Mouse (Mus musculus) right cerebral cortex, postnatal 10 days (tissue): ENCODE measurements around the gene Med6.

Experiments
- DNase-seq, 2 experiments: peaks; one replicate each; pipeline ENCODE4 v3.0.0; 2021; ENCODE audit warnings: low spot score in 2 of 2

Gene Med6

DNA sequence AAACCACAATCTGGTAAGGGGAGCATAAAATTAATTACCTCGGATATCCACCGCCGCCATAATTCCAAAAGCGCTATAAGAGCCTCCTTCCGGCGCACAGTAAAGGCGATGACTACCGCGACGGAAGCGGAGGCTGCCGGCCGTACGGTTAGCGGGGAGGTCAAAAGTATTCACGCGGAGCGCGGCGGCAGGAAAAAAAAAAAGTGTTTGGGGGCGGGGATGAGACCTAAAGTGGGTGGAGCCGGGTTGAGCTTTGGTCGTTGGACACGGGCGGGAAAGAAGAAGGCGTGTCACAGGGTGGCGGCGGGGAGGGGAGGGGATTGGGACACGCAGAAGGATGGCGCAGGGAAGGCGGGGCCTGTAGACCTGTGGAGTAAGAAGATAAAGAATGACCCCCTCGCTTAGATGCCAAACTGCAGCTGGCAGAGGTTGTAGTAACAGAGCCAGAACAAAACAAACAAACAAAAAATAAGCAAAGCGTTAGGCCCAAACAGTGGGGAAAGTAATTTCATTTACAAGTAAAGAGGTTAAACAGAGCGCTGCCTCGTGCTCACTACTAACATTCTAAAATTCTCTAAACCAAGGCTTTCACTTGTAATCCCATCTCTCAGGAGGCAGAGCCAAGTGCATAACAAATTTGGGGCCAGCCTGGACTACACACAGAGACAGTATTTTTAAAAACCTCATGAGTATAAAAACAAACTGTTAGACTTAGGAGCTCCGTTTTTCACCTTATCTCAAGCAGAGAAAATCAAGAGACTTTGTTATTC is at the start of gene Med6:
TSS of gene Med6 (minus strand) at position 107 of the 770 bp plus-strand sequence.
- peak; percentile 95 to 96 for DNase-seq

DNA sequence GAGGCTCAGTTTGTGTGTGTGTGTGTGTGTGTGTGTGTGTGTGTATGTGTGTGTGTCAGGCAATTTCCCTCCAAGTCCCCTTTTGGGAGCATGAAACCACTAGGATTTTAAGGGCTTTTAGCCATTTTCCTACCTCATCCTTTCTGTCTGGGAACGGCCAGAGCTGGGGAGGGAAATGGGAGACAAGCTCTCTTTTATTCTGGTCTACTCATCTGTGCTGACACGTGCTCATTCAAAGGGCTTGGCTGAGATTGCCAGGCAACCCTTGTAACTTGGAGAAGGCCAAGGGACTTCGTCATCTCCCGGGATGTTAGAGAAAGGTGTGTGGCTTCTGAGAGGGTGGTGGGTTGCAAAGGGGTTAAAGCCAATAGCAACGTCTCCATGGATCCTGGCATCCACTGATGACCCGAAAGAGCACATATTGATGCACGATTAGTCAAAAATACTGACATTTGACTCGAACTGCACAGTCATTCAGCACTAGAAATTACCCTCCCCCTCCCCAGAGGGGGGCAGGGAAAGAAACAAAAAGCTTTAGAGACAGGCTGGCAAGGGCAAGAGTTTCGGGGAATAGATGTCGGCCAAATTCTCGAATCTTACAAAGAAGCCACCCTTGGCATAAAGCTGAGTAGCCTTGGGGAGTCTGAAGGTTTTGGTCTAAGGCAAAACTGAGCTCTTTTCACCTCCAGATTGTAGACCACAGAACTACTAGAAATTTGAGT is 47.7 kb upstream of the Med6 start:
- DNase-seq, result peak; percentile 42 to 48

DNA sequence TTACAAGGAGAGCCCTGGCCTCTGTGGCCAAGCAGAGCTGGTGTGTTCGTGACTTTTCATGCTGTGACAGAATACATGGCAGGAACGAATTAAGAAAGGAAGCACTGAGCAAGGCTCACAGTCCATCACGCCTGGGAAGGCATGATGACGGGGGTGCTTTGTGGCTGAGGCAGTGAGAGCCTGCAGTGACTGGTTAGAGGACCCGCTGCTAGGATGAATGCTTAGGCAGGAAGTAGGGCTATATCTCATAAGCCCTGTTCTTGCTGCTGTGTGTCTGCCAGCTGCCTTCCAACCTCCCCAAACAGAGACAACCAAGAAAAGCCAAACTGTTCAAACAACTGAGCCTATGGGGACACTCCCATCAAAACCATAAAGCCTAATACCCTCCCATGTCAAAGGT is 45.8 kb upstream of the Med6 start:
- DNase-seq, result no peak

DNA sequence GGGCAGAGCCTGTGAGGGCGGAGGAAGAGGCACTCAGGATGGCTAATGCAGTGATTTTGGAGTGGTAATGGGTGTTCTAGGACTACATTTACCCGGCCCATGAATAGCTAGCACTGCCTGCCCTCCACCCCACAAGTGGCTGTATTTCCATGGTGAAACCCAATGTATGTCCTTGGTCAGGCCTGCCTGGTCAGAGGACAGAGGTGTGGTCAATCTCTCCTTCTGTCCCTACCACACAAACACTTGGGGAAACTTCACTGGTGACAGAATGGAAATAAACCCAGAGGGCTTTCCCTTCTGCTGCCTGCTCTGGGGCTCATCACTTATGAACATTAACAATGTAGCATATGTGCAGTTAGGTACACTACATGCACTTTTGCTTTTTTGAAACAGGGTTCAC is 38.4 kb upstream of the Med6 start:
- DNase-seq, result no peak

DNA sequence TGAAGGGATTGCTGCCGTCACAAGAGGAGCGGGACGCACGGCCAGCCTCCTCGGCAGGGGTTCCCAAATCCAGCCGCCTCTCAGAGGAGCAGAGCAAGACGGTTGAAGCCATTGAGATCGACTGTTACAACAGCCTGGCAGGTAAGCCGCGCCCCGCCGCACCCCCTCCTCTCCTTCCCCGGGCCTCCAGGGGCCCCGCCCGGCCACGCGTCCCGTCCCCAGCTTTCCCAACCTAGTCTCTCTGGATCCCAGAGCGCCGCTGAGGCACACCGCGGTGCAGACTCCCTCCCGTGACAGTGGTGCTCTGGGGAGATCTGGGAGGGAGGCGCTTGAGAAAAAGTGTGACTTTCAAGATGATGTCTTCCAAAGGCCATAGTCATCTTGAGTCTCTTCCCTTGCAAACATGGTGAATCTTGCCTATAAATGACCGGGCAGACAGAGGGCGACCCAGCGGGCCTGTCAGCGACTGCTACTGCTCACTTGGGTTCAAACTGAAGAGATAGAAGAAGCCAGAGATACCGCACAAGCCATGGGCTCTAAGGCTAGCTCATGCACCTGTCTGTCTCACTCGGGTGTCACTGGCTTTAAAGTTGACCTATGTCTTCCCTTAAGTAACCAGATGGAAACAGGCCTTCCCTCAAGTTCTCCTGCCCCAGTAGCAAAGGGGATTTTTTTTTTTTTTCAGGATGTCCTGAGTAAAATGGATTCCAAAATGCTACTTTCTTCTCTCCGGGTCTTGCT is 37.0 kb upstream of the Med6 start:
- peak; percentile 57 to 62 for DNase-seq

DNA sequence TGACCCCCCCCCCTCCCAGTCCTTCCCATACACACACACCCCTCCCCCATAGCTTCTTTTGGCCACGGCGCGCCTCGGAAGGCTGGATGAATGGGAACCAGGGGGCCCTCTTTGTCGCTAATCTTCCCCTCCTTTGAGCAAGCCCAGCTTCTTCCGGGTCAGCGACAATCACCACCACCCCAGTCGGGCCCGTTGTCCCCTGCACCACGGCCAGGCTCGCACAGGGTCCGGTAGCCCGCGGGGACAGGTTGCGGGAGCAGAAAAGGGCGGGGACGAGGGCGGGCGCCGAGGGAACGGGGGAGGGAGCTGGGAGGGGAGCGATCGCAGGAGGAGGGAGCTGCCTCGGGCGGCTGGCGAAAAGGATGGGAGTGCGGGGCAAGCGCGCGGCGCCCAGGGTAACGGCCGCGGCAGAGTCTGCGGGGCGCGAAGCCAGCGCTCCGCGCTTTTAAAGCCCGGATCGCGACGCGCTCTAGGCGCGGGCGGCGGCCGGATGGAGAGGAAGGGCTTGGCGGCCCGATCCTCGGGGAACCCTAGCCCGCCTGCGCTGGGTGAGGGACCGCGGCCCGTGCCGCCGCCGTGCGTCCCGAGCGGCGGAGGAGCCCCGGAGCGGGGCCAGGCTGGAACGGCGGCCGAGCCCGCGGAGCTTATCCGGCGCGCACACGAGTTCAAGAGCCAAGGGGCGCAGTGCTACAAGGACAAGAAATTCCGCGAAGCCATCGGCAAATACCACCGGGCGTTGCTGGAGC is 36.3 kb upstream of the Med6 start, which contains the start of gene Ttc9:
TSS of gene Ttc9 (plus strand) at position 335 of the 746 bp plus-strand sequence.
- DNase-seq, result peak; percentile 73 to 76

DNA sequence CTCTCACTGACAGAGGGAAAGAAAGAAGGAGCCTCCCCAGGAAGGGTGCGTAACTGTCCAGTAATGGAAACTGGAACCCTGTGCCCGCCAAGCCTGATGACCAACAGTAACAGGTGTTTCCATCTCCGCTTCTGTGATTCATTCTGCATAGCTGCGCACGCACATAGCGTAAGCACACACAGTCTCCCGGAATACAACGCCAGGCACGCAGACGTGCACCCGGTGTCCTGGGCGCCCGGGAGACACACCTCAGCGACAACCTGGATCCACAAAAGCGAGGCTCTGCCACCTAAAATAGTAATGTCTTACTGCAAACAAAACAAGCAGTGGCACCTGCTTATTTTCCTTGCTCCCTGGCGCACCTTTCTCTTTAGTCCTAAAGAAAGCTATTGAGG is 35.7 kb upstream of the Med6 start:
- peak; percentile 78 to 85 for DNase-seq

DNA sequence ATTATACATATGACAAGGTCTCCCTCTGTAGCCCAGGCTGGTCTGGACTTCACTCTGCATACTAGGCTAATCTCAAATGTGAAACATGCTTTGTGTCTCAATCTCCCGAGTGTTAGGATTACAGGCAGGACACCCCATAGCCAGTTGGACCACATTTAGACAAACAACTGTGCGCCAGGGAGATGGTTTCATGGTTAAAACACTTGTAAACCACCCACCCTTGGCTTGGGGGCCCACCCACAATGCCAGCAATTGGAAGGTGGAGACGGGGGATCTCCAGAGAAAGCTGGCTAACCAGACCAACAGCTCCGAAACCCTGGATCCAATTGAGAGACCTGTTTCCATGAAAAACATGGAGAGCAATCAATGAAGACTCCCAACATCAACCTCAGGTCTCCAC is 33.3 kb upstream of the Med6 start:
- peak in 1 of 2 experiments; percentile 8 for DNase-seq

DNA sequence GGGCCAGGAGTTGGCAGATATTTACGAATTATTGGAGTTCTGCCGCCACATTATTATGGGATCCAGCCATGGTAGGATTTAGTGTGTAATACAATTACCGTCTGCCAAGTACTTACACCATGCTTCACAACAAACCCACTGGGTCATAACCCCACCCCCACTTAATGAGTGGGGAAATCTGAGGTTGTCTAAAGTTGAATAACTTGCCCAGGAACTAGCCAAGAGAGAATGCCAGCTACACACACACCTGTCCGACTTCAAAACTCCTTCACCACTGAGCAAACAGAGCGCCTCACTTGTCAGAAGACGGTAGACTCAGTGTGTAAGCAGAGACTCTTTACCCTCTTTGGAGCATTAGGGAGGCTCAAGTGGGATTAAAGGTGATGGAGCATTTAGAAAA is 32.6 kb upstream of the Med6 start:
- no peak for DNase-seq

DNA sequence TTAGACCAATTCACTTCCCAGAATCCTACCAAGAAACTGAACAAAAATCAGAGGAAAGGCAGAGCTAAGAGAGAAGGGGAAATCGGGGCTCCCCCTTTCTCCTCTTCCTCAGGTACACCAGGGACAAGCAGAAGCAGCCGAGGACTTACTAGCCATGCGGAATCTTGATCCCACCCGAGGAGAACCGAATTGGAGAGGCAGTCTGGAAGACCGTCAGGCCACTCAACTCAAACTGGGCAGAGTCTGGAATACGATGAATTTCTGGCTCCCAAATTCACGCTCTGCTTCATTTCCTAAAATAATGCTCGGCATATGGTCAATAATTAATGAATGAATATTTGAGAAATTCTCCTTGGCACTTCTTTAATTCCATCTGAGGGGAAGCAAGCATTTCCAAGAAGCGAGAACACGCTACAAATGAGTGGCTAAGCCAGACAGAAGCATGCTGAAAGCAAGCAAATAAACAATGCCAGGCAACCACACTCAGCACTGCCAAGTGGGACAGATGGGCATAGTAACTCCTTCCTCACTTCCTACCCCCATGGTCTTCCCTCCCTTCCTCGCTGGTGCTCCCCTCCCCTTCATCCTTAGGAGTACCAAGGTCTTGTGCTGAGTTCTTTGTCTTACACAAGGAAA is 31.5 kb upstream of the Med6 start:
- DNase-seq, result peak; percentile 53 to 58

DNA sequence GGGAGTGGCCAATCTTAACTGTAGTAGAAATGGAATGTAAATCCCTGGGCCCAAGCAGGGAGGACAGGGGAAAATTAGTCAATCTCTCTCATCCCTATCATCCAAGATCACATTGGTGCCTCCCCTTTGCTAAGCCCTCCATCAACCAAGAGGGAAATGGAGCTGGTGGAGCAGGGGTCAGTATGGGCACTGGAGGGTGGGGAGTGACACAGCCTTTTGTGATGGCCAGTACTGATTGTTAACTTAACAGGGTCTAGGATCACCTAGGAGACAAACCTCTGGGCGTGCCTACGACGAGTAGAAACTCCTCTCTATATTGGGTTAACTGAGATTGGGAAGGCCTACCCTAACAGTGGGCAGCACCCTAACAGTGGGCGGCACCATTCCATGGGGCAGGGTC is 28.6 kb upstream of the Med6 start:
- no peak for DNase-seq

DNA sequence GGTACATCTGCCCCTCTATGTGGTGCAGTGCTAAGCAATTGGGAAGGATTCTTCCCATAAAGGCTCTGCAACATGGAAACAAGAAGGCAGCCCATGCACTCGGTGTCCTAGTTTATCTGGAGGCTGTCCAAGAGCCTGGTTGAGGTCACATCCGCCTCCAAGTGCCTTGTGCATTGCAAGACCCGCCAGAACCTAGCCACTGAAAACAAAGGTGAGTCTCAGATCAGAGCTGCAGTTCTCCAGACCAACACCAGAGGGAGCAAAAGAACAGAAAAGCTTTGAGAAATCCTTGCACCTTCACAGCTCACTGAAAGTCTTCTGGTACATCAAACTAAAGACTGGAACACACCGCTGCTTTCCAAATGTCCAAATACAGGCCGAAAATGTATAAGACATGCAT is 24.5 kb upstream of the Med6 start:
- DNase-seq, result peak; percentile 78 to 84

DNA sequence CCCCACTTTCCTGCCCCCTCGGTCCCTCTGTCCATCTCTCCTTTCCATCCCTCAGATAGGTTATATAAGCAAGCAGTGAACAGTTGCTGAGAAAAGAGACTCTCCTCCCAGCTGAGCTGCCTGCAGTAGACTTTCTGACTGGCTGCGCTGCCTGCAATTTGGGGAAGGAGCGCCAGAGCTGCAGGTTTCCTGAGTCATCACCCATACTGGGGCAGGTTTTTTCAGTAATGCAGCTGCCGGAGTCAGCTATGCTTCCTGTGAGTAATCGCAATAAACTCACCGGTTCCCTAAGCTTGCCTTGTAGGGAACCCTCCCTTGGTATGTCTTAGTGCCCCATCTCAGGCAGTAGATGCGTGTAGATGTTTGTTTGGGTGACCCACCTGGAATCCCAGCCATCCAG is 22.2 kb upstream of the Med6 start:
- no peak for DNase-seq

DNA sequence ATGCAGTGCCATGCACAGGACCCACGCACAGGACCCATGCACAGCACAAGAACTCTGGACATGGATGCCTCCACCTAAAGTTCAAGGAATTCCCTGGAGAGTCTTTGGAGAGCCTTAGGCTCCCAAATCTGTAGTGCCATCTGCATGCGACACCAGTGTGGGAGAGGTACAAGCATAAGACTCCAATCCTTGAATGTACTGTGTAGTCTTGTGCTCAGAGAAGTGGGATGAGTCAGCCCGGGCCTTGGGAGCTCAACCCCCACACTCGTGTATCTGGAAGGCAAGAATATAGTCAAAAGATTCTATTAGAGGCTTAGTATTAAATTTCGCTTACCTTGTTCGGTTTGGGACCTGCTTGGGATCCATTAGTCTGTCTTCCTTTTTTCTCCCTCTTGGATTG is 21.0 kb upstream of the Med6 start:
- DNase-seq, result no peak

DNA sequence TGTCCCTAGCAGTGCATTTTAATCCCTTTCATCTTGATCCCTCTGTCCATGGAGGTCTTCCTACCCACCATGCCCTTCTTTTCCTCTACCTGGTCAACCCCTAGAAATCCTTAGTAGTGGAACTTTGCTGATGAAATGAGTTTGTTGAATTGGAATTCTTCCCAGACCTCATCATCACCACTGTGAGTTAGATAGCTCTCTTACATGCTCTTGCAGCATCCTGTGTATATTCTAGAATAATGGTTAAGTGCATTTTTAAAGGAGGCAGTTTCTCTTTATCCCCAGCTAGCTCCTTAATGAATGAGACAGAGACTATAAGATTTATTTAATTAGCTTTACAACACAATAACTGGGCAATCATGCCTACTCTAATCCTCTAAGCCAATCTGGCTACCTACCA is 14.6 kb upstream of the Med6 start:
- DNase-seq, result no peak

DNA sequence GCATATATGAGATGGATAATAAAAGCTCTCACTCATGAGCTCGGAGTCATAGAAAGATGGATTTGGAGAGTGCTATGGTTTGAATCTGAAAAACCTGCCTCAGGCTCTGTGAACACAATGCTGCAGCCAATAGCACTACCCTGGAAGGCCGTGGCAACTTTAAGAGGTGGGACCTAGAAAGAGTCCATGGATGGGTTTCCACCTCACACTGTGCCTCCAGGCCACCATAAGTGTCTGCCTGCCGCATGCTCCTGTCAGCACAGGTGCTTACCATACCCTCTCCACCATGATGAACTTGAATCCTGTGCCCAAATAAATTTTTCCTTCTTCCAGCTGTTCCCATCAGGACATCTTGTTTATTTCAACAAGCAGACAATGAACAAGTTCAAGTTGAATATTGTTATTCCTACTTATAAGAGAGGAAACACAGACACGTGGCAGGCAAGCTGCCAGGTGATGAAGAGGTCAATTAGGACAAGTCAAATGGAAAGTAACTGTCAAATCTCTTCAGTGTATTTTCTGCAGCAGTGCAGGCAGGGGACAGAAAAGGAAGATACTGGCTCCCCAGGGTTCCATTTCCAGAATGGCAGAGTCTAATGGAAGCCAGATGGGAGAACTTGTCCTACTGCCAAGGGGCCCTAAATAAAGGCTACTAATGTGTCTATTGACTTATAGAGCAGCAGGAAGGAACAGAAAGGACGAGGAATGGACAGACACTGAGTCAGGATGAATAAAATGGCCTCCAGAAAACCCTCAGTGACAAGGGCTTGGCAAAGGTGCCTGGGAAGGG is 10.4 kb upstream of the Med6 start:
- no peak for DNase-seq

DNA sequence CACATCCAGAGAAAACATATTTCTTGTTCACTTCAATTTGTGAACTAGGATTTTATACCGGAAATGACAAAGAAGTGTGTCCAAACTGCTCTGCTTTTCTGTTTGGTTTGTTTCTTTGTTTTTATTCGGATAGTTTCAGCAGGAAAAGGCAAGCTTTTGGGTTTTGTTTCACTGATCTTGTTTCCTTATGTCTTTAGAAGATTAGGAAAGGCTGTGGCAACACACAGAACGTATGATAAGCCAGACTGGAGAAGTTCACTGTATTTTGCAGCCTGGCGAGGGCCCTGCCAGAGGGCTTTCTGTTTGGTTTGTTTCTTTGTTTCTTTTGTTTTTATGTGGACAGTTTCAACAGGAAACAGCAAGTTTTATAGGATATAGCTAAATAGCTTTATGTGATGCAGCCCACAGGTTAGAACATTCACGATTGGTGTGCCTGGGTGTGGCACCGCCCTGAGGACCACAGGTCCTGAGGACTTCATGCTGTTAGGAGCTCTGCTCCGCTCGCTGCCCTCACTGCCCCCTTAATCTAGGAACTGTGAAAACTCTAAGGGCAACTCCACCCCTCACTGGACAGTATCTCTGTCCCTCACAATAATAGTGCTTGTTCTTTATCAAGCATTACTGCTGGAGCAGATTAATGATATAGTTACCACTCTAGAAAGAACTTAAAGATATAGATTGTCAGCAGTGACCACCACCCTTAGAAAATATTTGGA is 1.9 kb upstream of the Med6 start:
- DNase-seq, result no peak

DNA sequence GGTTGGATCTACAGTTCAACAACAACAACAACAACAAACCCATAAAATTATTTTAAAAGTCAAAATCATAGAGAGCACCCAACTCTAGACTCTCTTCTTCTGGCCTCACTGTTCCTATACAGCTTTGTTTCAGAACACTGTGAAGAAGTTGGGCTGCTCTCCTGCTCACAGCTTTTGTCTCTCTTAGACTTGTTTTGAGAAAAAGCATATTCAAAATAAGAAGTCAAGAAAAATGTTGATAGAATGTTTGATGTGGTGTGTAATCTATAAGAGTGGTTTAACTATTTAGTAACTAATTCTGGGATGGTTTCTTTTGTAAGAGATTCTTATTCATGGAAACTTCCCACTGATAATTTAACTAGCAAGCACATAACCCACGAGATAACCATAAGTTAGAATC is 26.4 kb downstream of the Med6 start, which contains the start of gene Adam21:
TSS of gene Adam21 (minus strand) at position 101 of the 400 bp plus-strand sequence.
- no peak for DNase-seq

DNA sequence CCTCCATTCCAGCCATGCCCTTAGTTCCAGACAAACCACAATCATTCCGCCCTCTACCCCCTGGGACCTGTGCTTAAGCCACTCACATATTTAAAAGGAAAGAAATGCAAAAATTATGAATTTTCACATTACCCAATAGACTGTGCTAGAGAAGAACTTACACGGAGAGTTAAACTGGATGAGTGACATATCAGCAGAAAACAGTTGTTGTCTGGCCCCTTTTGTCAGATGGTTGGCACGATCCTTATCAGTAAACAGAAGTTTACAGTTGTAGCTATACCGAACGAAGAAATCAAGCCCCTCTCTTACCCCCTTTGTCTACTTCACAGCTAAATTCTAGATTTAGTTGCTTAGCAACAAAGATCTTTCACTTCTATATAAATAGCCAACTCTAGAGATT is 26.9 kb downstream of the Med6 start:
- no peak for DNase-seq

DNA sequence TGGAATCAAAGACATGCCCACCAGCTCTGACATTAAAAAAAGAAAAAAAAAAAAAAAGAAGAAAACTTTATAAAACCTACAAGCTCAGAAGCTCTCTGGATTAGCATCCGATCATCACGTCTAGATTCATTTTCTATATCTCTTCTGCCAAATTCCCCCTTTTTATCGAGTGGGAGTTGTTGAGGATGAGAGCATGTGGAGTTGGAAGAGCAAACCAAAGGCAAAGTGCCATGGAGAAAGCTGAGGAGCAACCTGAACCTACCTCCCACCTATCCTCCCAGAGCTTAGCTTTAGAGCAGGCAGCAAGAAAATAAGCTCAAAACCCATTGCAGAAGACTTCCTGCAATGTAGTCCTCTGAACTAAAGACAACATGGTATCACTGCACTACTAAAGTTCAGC is 30.6 kb downstream of the Med6 start:
- DNase-seq, result no peak
